Comparison of ENCODE assay signal across 7 mouse cellular contexts in the genomic region with DNA sequence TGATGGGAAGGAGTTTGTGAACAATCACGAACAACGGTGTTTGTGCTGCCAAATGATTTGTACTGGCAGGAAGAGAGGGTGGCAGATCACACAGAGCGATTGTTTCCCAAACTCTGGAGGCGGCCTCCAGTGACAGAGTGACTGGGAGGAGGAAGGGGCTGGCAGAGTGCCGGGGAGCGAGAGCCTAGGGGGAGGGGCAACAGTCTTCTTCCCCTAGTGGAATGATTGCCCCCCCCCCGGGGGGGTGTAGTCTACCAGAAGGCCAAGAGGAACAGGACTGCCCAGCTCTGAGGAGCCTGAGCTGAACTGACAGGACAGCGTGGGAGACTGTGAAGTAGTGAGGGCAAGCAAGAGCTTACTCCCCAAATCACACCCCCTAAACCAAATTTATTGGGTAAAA.
DNase-seq lines count a peak whose midpoint lies in the region; ATAC-seq and TF ChIP-seq lines count a peak whose summit lies in the region.

No protein-coding gene starts in this region.

- H3K4me2 ChIP-seq in embryonic facial prominence, embryonic 14.5 days (ENCODE audit: low read depth, low read length): peak overlapping the region; percentile 45
- 0 out of 2 replicates have a peak overlapping the region, but pooled peaks have one; percentile 17 for H3K4me2 ChIP-seq in midbrain, embryonic 14.5 days (ENCODE audit: low read length)
- H3K4me2 ChIP-seq in stomach, postnatal 0 days (replicated peaks; ENCODE audit: low read depth): no peak overlapping the region

- H3K36me3 ChIP-seq in embryonic facial prominence, embryonic 14.5 days (ENCODE audit: control insufficient read depth, insufficient read depth, low read length): no peaks in the 10 kb centered on the region
- no peaks in the 10 kb centered on the region for H3K36me3 ChIP-seq in midbrain, embryonic 14.5 days (ENCODE audit: control insufficient read depth, insufficient read depth, low read length)
- H3K36me3 ChIP-seq in stomach, postnatal 0 days (ENCODE audit: control insufficient read depth, insufficient read depth, low read length): no peaks in the 10 kb centered on the region

- H3K9me3 ChIP-seq in embryonic facial prominence, embryonic 14.5 days (ENCODE audit: control insufficient read depth, low read length): no peaks in the 10 kb centered on the region
- no peaks in the 10 kb centered on the region for H3K9me3 ChIP-seq in midbrain, embryonic 14.5 days (ENCODE audit: control insufficient read depth, low read length)
- no peaks in the 10 kb centered on the region for H3K9me3 ChIP-seq in stomach, postnatal 0 days (ENCODE audit: control insufficient read depth, low read length)

- no peak overlapping the region for H3K4me3 ChIP-seq in cerebellum, adult 2 months (replicated peaks; ENCODE audit: insufficient read depth, low read depth, low read length)
- H3K4me3 ChIP-seq in embryonic facial prominence, embryonic 14.5 days (ENCODE audit: low read depth, low read length): no peak overlapping the region
- no peak overlapping the region for H3K4me3 ChIP-seq in midbrain, embryonic 14.5 days (replicated peaks; ENCODE audit: low read depth, low read length)
- H3K4me3 ChIP-seq in stomach, postnatal 0 days (ENCODE audit: low read depth, low read length): no peak overlapping the region

- DNase-seq in cerebellum, adult 2 months: peak; percentile 60 to 62
- peak; percentile 93 for DNase-seq in embryonic facial prominence, embryonic 14.5 days (ENCODE audit: low spot score)
- DNase-seq in heart, adult 9 months (ENCODE audit: low spot score in 2 of 2): peak; percentile 54 to 69
- DNase-seq in kidney, adult 11 months: peak; percentile 21
- DNase-seq in left cerebral cortex, postnatal 25 days (ENCODE audit: low spot score in 2 of 2): peak; percentile 55 to 65
- DNase-seq in midbrain, embryonic 14.5 days: peak; percentile 87
- peak; percentile 66 for DNase-seq in stomach, postnatal 0 days (ENCODE audit: low spot score)

- no peak overlapping the region for H3K27ac ChIP-seq in cerebellum, adult 2 months (ENCODE audit: insufficient read depth, low read length)
- peak overlapping the region; percentile 79 for H3K27ac ChIP-seq in embryonic facial prominence, embryonic 14.5 days (replicated peaks; ENCODE audit: low read depth, low read length)
- peak overlapping the region; percentile 71 for H3K27ac ChIP-seq in midbrain, embryonic 14.5 days (replicated peaks; ENCODE audit: low read depth, low read length)
- no peak overlapping the region for H3K27ac ChIP-seq in stomach, postnatal 0 days (replicated peaks)

- intact Hi-C loops in left cerebral cortex, postnatal 25 days (cut with DNase I): loop anchor here (10.0 kb wide), 1 partner anchor 604 kb away; no protein-coding TSS in a partner anchor

- ATAC-seq in embryonic facial prominence, embryonic 14.5 days (ENCODE audit: low read depth): peak; percentile 58
- peak; percentile 59; the same call in 1 of the 2 replicates for ATAC-seq in midbrain, embryonic 14.5 days (ENCODE audit: low FRiP score, low TSS enrichment)
- peak; percentile 61; the same call in 1 of the 2 replicates for ATAC-seq in stomach, postnatal 0 days (ENCODE audit: low FRiP score, low TSS enrichment)

- TF ChIP-seq EP300 in stomach, postnatal 0 days (optimal IDR thresholded peaks at IDR 0.05): no peak

- 18% methylated on average over 8 of the region's 8 CpGs for WGBS in cerebellum, adult 2 months
- 1% methylated on average over 8 of the region's 8 CpGs for WGBS in embryonic facial prominence, embryonic 14.5 days
- 4% methylated on average over 8 of the region's 8 CpGs for WGBS in midbrain, embryonic 14.5 days
- 2% methylated on average over 8 of the region's 8 CpGs for whole genome bisulfite sequencing in stomach, postnatal 0 days

- TF ChIP-seq CTCF in cerebellum, adult 2 months (IDR thresholded peaks at IDR 0.05; ENCODE audit: borderline replicate concordance, insufficient read depth, low read depth, low read length): no peak
- TF ChIP-seq CTCF in stomach, postnatal 0 days (IDR thresholded peaks at IDR 0.05; ENCODE audit: low read depth): no peak

- peak overlapping the region; percentile 49 for H3K9ac ChIP-seq in embryonic facial prominence, embryonic 14.5 days (ENCODE audit: low read depth, low read length)
- no peak overlapping the region for H3K9ac ChIP-seq in midbrain, embryonic 14.5 days (replicated peaks; ENCODE audit: low read length)
- no peak overlapping the region for H3K9ac ChIP-seq in stomach, postnatal 0 days (ENCODE audit: low read length)

- H3K4me1 ChIP-seq in cerebellum, adult 2 months (ENCODE audit: control insufficient read depth, insufficient read depth, low read length): peaks cover 9% of the 10 kb centered on the region; the same call in 1 of the 2 replicates
- peaks cover 44% of the 10 kb centered on the region for H3K4me1 ChIP-seq in embryonic facial prominence, embryonic 14.5 days (ENCODE audit: control insufficient read depth, insufficient read depth, low read length)
- H3K4me1 ChIP-seq in midbrain, embryonic 14.5 days (ENCODE audit: control insufficient read depth, insufficient read depth, low read length): peaks cover 53% of the 10 kb centered on the region
- H3K4me1 ChIP-seq in stomach, postnatal 0 days (replicated peaks; ENCODE audit: control insufficient read depth, insufficient read depth): no peaks in the 10 kb centered on the region

- H3K27me3 ChIP-seq in cerebellum, adult 2 months (ENCODE audit: control insufficient read depth, insufficient read depth, low read length): no peaks in the 10 kb centered on the region
- H3K27me3 ChIP-seq in embryonic facial prominence, embryonic 14.5 days (replicated peaks; ENCODE audit: control insufficient read depth, insufficient read depth, low read length): no peaks in the 10 kb centered on the region
- no peaks in the 10 kb centered on the region for H3K27me3 ChIP-seq in midbrain, embryonic 14.5 days (ENCODE audit: control insufficient read depth, insufficient read depth, low read length)
- no peaks in the 10 kb centered on the region for H3K27me3 ChIP-seq in stomach, postnatal 0 days (ENCODE audit: control insufficient read depth, insufficient read depth, low read length)

- no peak for TF ChIP-seq POLR2A in cerebellum, adult 2 months (IDR thresholded peaks at IDR 0.05; ENCODE audit: borderline replicate concordance, insufficient read depth, low read length)

Comparison
In these comparisons a context has a peak if more than half of its experiments do, and no peak if none do; other contexts are left out.
1. DNase-seq: peak in every context shown above with its lines; median percentile 93 in embryonic facial prominence, embryonic 14.5 days; 87 in midbrain, embryonic 14.5 days; 66 in stomach, postnatal 0 days; 62 in heart, adult 9 months; 61 in cerebellum, adult 2 months; 60 in left cerebral cortex, postnatal 25 days; 21 in kidney, adult 11 months.
2. H3K27ac ChIP-seq: peak in embryonic facial prominence, embryonic 14.5 days (single experiment) and midbrain, embryonic 14.5 days (single experiment); none in cerebellum, adult 2 months (single experiment) and stomach, postnatal 0 days (single experiment).
3. Peak in every context shown above with its lines, with median percentiles within 50 percentile points of each other: ATAC-seq.